Mouse (Mus musculus) stomach, adult 2 months (tissue): ENCODE data around the gene Tsacc. TPM values are rescaled to one million over a fixed set of nuclear protein-coding genes. Genes with fewer than 3 reads are reported as not detected.

Experiments
- polyA plus RNA-seq: library from polyadenylated mRNA; depleted of rRNA; stranded (reverse); fragments of >200 nt; gene quantifications from 2 replicates; pipeline ENCODE4 v1.2.3, GENCODE M21; 2012; rRNA removed

Gene Tsacc
- 0.30 and 1.5 TPM in 2 replicates for polyA plus RNA-seq

DNA sequence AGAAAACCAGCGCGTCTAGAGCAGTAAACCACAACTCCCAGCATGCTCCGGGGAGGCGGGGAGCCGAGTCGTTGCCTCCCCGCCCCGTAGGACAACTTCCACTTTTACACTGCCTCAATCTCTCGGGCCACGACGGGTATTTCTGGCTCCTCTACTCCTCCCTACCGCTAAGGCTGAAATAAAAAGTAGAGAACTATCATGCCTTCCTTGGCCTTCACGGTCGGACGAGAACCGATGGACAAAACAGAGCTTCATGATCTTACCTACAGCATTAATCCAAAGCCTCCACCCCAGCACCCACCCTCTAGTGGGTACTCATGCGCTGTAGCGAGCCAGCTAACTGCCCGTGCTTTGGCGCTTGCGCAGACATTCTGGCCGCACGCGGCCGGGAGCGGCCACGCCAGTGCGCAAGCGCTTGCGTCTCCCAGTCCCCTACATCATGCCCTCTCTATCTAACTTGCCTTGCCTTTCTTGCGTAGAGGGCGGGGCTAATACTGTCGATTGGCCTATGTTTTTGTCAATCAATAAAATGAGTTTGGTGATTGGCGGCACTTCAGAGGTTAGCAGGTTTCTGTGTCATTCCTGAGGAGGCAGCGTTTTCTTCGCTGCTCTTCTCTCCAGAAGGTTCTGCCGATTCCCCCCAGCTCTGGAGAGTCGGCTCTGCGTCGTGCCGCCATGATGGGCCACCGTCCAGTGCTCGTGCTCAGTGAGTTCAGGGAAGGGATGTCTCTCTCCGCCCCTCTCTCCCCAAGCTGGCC lies at the start of gene Tsacc, which contains the start of gene Cct3:
Tsacc (minus strand) TSS at position 439 of the 758 bp plus-strand sequence.
Cct3 (plus strand) TSS at position 556 of the 758 bp plus-strand sequence.

DNA sequence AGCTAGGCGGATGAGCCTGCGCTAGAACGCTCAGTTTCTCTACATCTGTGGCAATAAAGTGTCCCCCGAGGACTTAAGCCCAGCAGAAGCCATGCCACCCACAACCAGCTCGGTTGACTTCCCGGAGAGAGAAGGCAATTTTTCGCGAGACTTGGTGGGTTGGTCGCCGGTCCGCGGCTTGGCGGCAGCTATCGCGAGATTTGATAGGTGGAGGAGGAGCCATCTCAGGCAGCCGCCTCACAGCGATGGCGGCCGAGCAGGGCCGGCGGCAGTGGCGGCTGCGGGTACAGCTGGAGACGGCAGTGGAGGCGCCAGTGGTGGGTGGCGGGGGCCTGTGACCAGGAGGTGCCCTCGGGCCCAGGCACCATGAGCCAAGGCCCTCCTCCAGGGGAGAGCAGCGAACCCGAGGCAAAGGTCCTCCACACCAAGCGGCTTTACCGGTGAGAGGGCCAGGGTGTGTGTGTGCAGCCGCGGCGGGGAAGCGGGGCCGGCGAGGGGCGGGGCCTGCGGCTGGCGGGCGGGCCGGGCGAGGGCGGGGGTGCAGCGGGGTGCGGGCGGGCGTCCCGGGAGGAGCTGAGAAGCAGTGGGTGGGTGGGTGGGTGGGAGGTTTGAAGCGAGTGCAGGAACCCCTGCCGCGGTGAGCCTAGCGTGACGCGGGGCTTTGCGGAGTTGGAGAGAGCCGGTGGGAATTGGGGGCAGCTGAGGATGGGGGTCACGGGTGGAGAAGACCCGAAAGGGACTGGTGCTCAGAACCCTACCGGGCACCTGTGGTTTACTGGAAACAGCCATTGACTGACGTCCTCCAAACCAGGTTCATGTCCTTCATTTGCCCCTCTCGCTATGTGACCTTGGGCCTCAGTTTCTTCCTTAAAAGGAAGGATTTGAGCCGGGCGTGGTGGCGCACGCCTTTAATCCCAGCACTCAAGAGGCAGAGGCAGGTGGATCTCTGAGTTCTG lies 39.5 kb upstream of the Tsacc start, which contains the start of the genes Tmem79 and Smg5:
Tmem79 (minus strand) TSS at position 91 of the 956 bp plus-strand sequence.
Smg5 (plus strand) TSS at position 203 of the 956 bp plus-strand sequence.

DNA sequence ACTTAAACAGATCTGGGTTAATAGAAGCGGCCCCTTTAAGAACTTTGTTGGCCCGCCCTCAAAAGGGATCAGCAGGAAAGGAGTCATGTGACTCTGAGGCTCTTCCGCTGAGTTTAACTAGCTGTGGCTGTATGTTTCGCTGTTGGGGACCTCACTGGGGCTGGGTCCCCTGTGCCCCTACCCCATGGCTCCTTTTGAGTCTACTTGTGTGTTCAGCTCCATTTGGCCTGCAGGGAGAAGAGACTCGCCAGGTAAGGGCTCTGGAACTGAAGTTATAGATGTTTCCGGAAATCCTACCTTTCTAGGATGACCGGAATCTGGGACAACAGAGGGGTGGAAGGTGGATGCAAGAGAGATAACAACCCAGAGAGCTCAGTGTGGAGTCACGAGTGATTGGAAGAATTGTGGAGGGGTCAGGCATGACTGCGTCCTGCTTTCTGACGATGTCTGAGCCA lies 28.2 kb upstream of the Tsacc start, which contains the start of gene Glmp:
Glmp (plus strand) TSS at position 73 of the 455 bp plus-strand sequence.

DNA sequence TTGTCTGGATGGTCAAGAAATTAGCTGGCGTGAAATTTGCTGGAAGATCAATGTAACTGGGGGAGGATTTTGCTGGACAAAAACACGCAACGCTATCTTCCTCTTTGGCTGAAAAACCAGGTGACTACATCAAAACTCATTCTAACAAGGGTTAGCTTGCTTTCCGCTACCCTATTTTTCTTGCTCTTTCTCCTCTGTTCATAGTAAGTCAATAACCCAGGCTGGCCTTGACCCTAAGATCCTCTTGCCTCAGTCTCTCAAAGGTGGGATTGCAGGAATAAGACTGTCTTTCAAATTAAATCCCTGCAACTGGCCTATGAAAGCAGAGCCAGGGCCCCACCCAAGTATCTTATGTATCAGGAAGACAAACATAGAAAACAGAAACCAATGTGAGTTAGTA lies 9.7 kb downstream of the Tsacc start, which contains the start of gene Gm38392:
Gm38392 (minus strand) TSS at position 101 of the 400 bp plus-strand sequence.

DNA sequence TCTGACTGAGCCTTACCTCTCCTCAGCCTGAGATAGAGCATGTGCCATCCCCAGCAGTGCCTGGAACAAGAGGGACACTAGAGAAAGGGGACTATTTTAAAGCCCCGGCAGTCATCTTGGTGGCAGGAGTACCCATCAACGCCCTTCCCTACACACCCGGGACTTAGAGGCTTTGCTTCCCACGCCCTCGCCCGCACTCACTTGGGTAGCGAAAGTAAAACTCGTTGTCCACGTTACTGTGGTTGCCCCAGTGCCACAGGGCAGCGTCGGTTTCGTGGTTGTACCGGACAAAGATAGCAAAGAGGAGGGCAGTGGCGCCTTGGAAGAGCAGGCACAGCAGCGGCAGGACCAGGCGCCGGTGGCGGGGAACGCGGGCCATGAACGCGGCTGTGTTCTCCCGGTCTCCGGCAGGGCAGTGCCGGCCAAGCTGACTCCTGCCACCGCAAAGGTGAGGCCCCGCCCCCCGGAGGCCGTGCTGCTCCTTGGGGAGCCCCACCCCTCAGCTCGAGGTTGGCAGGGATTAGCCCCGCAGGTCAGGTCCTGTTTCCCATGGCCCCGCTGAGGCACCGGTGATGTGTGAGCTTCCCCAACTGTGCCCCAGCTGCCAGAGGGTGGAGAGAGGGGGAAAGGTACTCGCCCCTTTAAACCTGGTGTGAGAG lies 42.4 kb downstream of the Tsacc start, which contains the start of gene Rhbg:
Rhbg (minus strand) TSS at position 442 of the 659 bp plus-strand sequence.

Other genes starting within 250 kb of the Tsacc start
- 37.1 and 38.2 TPM in 2 replicates for gene Naxe, start 238.5 kb downstream of the Tsacc start, polyA plus RNA-seq
- gene Ttc24, start 218.7 kb downstream of the Tsacc start, polyA plus RNA-seq: not detected in 2 replicates
- 4.7 and 5.7 TPM in 2 replicates for gene Iqgap3, start 215.0 kb downstream of the Tsacc start, polyA plus RNA-seq
- 50.8 and 55.8 TPM in 2 replicates for gene Mef2d, start 154.6 kb downstream of the Tsacc start, polyA plus RNA-seq
- 7.9 and 9.9 TPM in 2 replicates for gene Rhbg, start 42.3 kb downstream of the Tsacc start, polyA plus RNA-seq
- not detected in 2 replicates for gene Gm38392, start 9.8 kb downstream of the Tsacc start, polyA plus RNA-seq
- gene Cct3, start 117 bp upstream of the Tsacc start, polyA plus RNA-seq: 37.5 and 42.1 TPM in 2 replicates
- gene Glmp, start 28.0 kb upstream of the Tsacc start, polyA plus RNA-seq: 97.7 and 101 TPM in 2 replicates
- 40.7 and 48.8 TPM in 2 replicates for gene Tmem79, start 39.1 kb upstream of the Tsacc start, polyA plus RNA-seq
- gene Smg5, start 39.3 kb upstream of the Tsacc start, polyA plus RNA-seq: 42.3 and 43.1 TPM in 2 replicates
- 8.0 and 8.7 TPM in 2 replicates for gene Paqr6, start 67.6 kb upstream of the Tsacc start, polyA plus RNA-seq
- gene Bglap3, start 75.7 kb upstream of the Tsacc start, polyA plus RNA-seq: 46.2 and 131 TPM in 2 replicates
- 3.0 and 4.0 TPM in 2 replicates for gene Bglap2, start 81.7 kb upstream of the Tsacc start, polyA plus RNA-seq
- gene Bglap, start 87.5 kb upstream of the Tsacc start, polyA plus RNA-seq: 1.2 TPM in 1 of 2 replicates, not detected in the other
- gene Pmf1, start 113.3 kb upstream of the Tsacc start, polyA plus RNA-seq: 41.6 and 46.6 TPM in 2 replicates
- gene Slc25a44, start 128.1 kb upstream of the Tsacc start, polyA plus RNA-seq: 9.1 and 9.2 TPM in 2 replicates
- gene Sema4a, start 164.2 kb upstream of the Tsacc start, polyA plus RNA-seq: 63.2 and 71.8 TPM in 2 replicates
- gene Lmna, start 213.0 kb upstream of the Tsacc start, polyA plus RNA-seq: 280 and 417 TPM in 2 replicates
- 0.32 and 0.44 TPM in 2 replicates for gene Mex3a, start 235.4 kb upstream of the Tsacc start, polyA plus RNA-seq